Mouse (Mus musculus): ENCODE results near the gene Atp6v1e2. TPM values are rescaled to one million over a fixed set of nuclear protein-coding genes. Genes with fewer than 3 reads are reported as not detected.

Atp6v1e2 gene
- total and polyA plus RNA-seq, 2 experiments from 2014 or later: 0.21 TPM; not detected in 1

DNA sequence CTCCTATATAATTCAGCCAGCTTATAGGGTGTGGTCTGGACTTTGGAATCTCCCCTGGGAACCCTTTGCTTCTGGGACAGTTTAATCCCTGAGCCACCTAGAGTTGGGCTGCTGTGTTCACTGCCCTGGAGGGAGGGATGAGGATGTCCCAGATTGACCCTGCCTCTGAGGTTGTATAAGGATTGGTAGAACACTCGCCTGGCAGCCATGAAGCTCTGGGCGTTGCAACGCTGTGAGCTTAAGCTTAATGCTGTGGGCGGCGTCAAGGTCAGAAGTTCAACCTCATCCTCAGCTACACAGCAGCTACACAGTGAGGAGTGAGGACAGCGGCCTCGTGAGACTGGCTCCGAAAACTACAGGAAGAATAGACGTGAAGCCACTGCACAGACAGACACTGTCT lies 34.8 kb upstream of the Atp6v1e2 start:
- Histone ChIP-seq H3K9ac (no peak overlapping the region), H3K27ac (ENCODE audit: low read depth, low read length) (no peak overlapping the region), H3K4me2 (ENCODE audit: low read depth) (no peak overlapping the region), H3K27me3 (ENCODE audit: insufficient read depth, low read length) (no peaks in the 10 kb centered on the region), H3K9me3 (ENCODE audit: low read length) (no peaks in the 10 kb centered on the region), H3K4me3 (ENCODE audit: low read depth, low read length) (no peak overlapping the region), H3K36me3 (ENCODE audit: insufficient read depth) (no peaks in the 10 kb centered on the region), H3K4me1 (ENCODE audit: insufficient read depth) (peaks cover 10% of the 10 kb centered on the region; the same call in 1 of the 2 replicates)
- ATAC-seq (no peak), DNase-seq (no peak)
- TF ChIP-seq CTCF (IDR thresholded peaks at IDR 0.05; ENCODE audit: low read depth): no peak
- WGBS: 78% methylated on average over 9 of the region's 9 CpGs

DNA sequence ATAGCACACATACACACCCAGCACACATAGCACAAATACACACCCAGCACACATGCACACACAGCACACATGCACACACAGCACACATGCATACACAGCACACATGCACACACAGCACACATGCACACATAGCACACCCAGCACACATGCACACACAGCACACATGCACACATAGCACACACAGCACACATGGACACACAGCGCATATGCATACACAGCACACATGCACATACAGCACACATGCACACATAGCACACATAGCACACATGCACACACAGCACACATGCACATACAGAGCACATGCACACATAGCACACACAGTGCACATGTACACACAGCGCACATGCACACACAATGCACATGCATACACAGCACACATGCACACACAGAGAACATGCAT lies 34.0 kb upstream of the Atp6v1e2 start:
- no peak overlapping the region for H3K9ac ChIP-seq
- H3K36me3 ChIP-seq (ENCODE audit: insufficient read depth): no peaks in the 10 kb centered on the region
- ATAC-seq: no peak
- TF ChIP-seq CTCF (IDR thresholded peaks at IDR 0.05; ENCODE audit: low read depth): no peak
- WGBS: 100% methylated on average over 2 of the region's 2 CpGs
- no peaks in the 10 kb centered on the region for H3K9me3 ChIP-seq (ENCODE audit: low read length)
- no peak overlapping the region for H3K4me3 ChIP-seq (ENCODE audit: low read depth, low read length)
- no peak overlapping the region for H3K27ac ChIP-seq (ENCODE audit: low read depth, low read length)
- peaks cover 8% of the 10 kb centered on the region; the same call in 1 of the 2 replicates for H3K4me1 ChIP-seq (ENCODE audit: insufficient read depth)
- DNase-seq: no peak
- no peaks in the 10 kb centered on the region for H3K27me3 ChIP-seq (ENCODE audit: insufficient read depth, low read length)
- H3K4me2 ChIP-seq (ENCODE audit: low read depth): no peak overlapping the region

DNA sequence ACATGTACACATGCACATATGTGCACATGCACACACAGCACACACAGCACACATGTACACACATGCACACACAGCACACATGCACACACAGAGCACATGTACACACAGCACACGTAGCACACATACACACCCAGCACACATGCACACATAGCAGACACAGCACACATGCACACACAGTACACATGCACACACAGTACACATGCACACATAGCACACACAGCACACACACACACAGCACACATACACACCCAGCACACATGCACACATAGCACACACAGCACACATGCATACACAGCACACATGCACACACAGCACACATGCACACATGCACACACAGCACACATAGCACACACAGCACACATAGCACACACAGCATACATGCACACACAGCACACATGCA lies 33.5 kb upstream of the Atp6v1e2 start:
- no peaks in the 10 kb centered on the region for H3K27me3 ChIP-seq (ENCODE audit: insufficient read depth, low read length)
- H3K4me2 ChIP-seq (ENCODE audit: low read depth): no peak overlapping the region
- no peak overlapping the region for H3K9ac ChIP-seq
- WGBS: 96% methylated on average over 1 of the region's 1 CpGs
- H3K4me1 ChIP-seq (ENCODE audit: insufficient read depth): peaks cover 3% of the 10 kb centered on the region; the same call in 1 of the 2 replicates
- no peak for ATAC-seq
- TF ChIP-seq CTCF (IDR thresholded peaks at IDR 0.05; ENCODE audit: low read depth): no peak
- DNase-seq: no peak
- no peaks in the 10 kb centered on the region for H3K9me3 ChIP-seq (ENCODE audit: low read length)
- H3K4me3 ChIP-seq (ENCODE audit: low read depth, low read length): no peak overlapping the region
- no peaks in the 10 kb centered on the region for H3K36me3 ChIP-seq (ENCODE audit: insufficient read depth)
- H3K27ac ChIP-seq (ENCODE audit: low read depth, low read length): no peak overlapping the region

DNA sequence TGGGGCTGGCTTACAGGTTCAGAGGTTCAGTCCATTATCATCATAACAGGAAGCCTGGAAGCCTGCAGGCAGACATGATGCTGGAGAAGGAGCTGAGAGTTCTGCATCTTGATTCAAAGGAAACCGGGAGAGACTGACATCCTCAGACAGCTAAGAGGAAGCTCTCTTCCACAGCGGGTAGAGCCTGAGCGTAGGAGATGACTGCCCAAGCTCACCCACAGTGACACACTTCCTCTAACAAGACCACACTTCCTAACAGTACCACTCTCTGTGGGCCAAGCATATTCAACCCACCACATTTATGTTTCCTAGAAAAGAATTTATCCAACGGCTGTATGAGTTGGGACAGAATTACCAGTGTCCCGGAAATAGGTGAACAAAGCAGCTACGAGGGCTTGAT lies 30.8 kb upstream of the Atp6v1e2 start:
- DNase-seq (no peak), ATAC-seq (no peak)
- no peak overlapping the region for H3K4me3 ChIP-seq (ENCODE audit: low read depth, low read length)
- H3K9ac ChIP-seq: no peak overlapping the region
- H3K27ac ChIP-seq (ENCODE audit: low read depth, low read length): no peak overlapping the region
- H3K36me3 ChIP-seq (ENCODE audit: insufficient read depth): no peaks in the 10 kb centered on the region
- H3K9me3 ChIP-seq (ENCODE audit: low read length): no peaks in the 10 kb centered on the region
- H3K27me3 ChIP-seq (ENCODE audit: insufficient read depth, low read length): no peaks in the 10 kb centered on the region
- no peak overlapping the region for H3K4me2 ChIP-seq (ENCODE audit: low read depth)
- 85% methylated on average over 6 of the region's 6 CpGs for WGBS
- no peaks in the 10 kb centered on the region for H3K4me1 ChIP-seq (ENCODE audit: insufficient read depth)
- no peak for TF ChIP-seq CTCF (IDR thresholded peaks at IDR 0.05; ENCODE audit: low read depth)

DNA sequence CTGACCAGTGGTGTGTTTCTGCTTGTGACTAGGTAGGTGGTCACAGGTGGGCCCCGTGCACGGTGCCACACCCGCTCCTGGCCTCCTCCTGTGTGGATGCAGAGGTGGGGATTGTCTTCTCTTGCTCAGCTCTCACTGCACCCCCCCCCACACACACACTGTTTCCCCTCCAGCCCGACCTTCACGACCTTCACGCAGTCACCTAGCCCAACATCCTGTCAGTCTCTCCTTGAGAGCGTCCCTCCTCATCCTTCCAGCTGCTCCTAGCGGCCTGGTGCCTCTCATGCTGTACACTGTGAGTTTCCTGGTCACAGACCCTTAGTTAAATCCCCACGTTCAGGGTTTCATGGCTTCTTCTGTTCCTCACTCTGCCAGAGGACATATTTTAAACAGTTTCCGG lies 28.7 kb upstream of the Atp6v1e2 start:
- Histone ChIP-seq H3K4me2 (ENCODE audit: low read depth) (no peak overlapping the region), H3K4me3 (ENCODE audit: low read depth, low read length) (no peak overlapping the region), H3K4me1 (ENCODE audit: insufficient read depth) (no peaks in the 10 kb centered on the region), H3K9ac (no peak overlapping the region), H3K9me3 (ENCODE audit: low read length) (no peaks in the 10 kb centered on the region), H3K27ac (ENCODE audit: low read depth, low read length) (no peak overlapping the region), H3K36me3 (ENCODE audit: insufficient read depth) (no peaks in the 10 kb centered on the region), H3K27me3 (ENCODE audit: insufficient read depth, low read length) (no peaks in the 10 kb centered on the region)
- no peak for ATAC-seq
- TF ChIP-seq CTCF (IDR thresholded peaks at IDR 0.05; ENCODE audit: low read depth): no peak
- no peak for DNase-seq
- WGBS: 87% methylated on average over 10 of the region's 10 CpGs

- Histone ChIP-seq H3K27ac (ENCODE audit: low read depth, low read length) (no peak overlapping the region), H3K9me3 (ENCODE audit: low read length) (no peaks in the 10 kb centered on the region), H3K4me3 (ENCODE audit: low read depth, low read length) (no peak overlapping the region), H3K36me3 (ENCODE audit: insufficient read depth) (no peaks in the 10 kb centered on the region), H3K27me3 (ENCODE audit: insufficient read depth, low read length) (no peaks in the 10 kb centered on the region), H3K4me1 (ENCODE audit: insufficient read depth) (no peaks in the 10 kb centered on the region), H3K9ac (no peak overlapping the region), H3K4me2 (ENCODE audit: low read depth) (no peak overlapping the region)
- WGBS: 95% methylated on average over 2 of the region's 2 CpGs
- DNase-seq (no peak), ATAC-seq (no peak)
- TF ChIP-seq CTCF (IDR thresholded peaks at IDR 0.05; ENCODE audit: low read depth): no peak
Measured at GRCm38 (mm10) chr17:86973097-86973496, 25.4 kb upstream of the Atp6v1e2 start.

- WGBS: 86% methylated on average over 7 of the region's 7 CpGs
Measured at GRCm38 (mm10) chr17:86971860-86972259, 24.2 kb upstream of the Atp6v1e2 start.

DNA sequence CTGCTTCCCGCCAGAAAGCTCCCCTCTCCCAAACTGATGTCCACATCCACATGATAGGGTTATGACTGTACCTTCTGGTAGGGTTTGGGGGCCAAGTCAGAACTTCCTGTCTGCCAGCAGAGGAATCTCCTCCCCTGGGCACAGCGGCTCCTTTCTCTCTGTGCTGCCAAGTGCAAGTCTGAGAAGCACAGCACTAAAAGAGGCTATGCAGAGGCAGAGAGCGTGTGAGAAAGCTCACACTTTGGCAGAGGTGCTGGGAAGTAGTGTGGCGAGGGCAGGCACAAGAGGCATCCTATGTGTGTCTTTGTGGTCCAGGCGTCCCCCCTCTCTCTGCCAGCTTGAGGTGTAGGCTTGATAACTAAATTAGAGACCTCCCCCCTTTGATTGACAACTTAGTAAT lies 23.3 kb upstream of the Atp6v1e2 start:
- 47% methylated on average over 5 of the region's 5 CpGs for WGBS
- no peaks in the 10 kb centered on the region for H3K4me1 ChIP-seq (ENCODE audit: insufficient read depth)
- no peak for DNase-seq
- no peaks in the 10 kb centered on the region for H3K27me3 ChIP-seq (ENCODE audit: insufficient read depth, low read length)
- H3K4me2 ChIP-seq (ENCODE audit: low read depth): no peak overlapping the region
- no peak overlapping the region for H3K4me3 ChIP-seq (ENCODE audit: low read depth, low read length)
- H3K36me3 ChIP-seq (ENCODE audit: insufficient read depth): no peaks in the 10 kb centered on the region
- H3K27ac ChIP-seq (ENCODE audit: low read depth, low read length): no peak overlapping the region
- no peaks in the 10 kb centered on the region for H3K9me3 ChIP-seq (ENCODE audit: low read length)
- no peak overlapping the region for H3K9ac ChIP-seq
- ATAC-seq: peak; percentile 43; the same call in 1 of the 2 replicates
- no peak for TF ChIP-seq CTCF (IDR thresholded peaks at IDR 0.05; ENCODE audit: low read depth)

More at GRCm38 (mm10) chr17:86971860-86972259, 24.2 kb upstream of the Atp6v1e2 start:
- no peaks in the 10 kb centered on the region for H3K36me3 ChIP-seq (ENCODE audit: insufficient read depth)
- H3K9ac ChIP-seq: no peak overlapping the region
- no peak for DNase-seq
- H3K9me3 ChIP-seq (ENCODE audit: low read length): no peaks in the 10 kb centered on the region
- ATAC-seq: no peak
- H3K4me3 ChIP-seq (ENCODE audit: low read depth, low read length): no peak overlapping the region
- H3K27ac ChIP-seq (ENCODE audit: low read depth, low read length): no peak overlapping the region
- no peaks in the 10 kb centered on the region for H3K27me3 ChIP-seq (ENCODE audit: insufficient read depth, low read length)
- H3K4me1 ChIP-seq (ENCODE audit: insufficient read depth): no peaks in the 10 kb centered on the region
- no peak for TF ChIP-seq CTCF (IDR thresholded peaks at IDR 0.05; ENCODE audit: low read depth)
- H3K4me2 ChIP-seq (ENCODE audit: low read depth): no peak overlapping the region

Data from forebrain, postnatal 0 days (tissue).